Mouse (Mus musculus): ENCODE data around the gene Proser1. TPM values are rescaled to one million over a fixed set of nuclear protein-coding genes. Genes with fewer than 3 reads are reported as not detected.

The Proser1 gene
- polyA plus RNA-seq, 1 experiment from 2014 or later: 31.2 TPM

DNA sequence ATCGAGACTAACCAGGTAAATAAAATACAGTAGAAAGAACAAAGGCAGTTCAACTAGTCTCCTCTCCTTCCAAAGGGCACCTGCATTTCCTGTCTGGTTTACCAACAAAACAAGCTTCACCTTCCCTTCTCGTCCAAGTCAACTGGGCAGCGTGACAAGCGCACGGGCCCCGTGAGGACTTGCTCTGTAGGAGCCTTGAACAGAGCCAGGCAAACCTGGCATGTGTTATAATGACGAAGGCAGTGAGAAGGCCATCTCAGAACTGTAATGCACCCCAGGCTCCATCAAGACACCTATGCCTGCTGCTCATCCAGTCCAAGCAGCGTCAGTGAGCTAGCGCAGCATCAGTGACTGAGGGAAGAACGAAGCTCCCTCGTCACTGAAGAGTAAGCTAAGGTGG lies 12.8 kb upstream of the Proser1 start:
- ATAC-seq (ENCODE audit: low FRiP score): no peak
- H3K4me1 ChIP-seq: 0 out of 2 replicates have a peak, but pooled peaks cover under 1% of the 10 kb centered on the region
- no peak overlapping the region for H3K27ac ChIP-seq
- H3K27me3 ChIP-seq: no peaks in the 10 kb centered on the region
- H3K9me3 ChIP-seq: no peaks in the 10 kb centered on the region
- no peak overlapping the region for H3K9ac ChIP-seq
- peaks cover 64% of the 10 kb centered on the region for H3K36me3 ChIP-seq (replicated peaks)
- no peak overlapping the region for H3K4me3 ChIP-seq (replicated peaks)
- WGBS: 92% methylated on average over 11 of the region's 11 CpGs
- H3K4me2 ChIP-seq: no peak overlapping the region

DNA sequence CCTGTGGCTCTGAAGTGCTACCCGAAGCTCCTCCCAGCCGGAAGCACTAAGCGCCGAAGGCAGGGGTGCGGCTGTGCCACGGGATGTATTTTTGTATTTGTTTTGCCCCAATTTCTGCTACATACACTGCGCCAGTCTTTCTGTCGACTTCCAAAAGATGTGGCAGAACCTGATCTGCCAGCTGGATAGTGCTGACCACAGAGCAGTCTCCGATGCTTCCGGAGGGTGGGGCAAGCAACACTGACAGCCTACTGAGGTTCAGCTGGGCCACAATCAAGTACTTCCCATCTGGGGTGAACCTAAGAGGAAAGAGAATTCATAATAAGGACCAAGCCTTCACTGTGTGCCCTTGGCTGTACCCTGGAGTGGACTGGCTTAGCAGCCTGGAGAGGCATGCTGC lies 11.1 kb upstream of the Proser1 start:
- 92% methylated on average over 10 of the region's 10 CpGs for WGBS
- Histone ChIP-seq H3K9ac (no peak overlapping the region), H3K36me3 (replicated peaks) (peaks cover 80% of the 10 kb centered on the region), H3K9me3 (no peaks in the 10 kb centered on the region), H3K4me2 (no peak overlapping the region), H3K27ac (no peak overlapping the region), H3K4me3 (replicated peaks) (no peak overlapping the region), H3K27me3 (no peaks in the 10 kb centered on the region), H3K4me1 (no peaks in the 10 kb centered on the region)
- no peak for ATAC-seq (ENCODE audit: low FRiP score)

DNA sequence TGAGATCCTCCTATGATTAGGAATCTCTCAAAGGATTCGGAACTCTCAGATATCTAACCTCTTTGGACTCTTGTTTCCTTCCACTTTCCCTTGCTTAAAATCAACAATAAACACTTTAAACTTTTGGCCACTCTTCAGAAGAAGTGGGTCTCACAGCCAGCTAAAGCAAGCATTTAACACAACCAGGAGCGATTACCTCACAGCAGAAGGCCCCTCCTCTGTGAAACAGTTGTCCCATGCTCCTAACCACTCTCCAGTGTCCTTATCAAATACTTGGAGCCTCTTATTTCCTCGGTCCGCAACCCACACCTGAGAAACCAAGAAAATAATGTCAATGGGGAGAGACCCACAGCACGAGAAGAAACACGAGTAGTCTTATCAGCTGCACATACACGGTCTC lies 10.1 kb upstream of the Proser1 start:
- H3K4me2 ChIP-seq: no peak overlapping the region
- WGBS: 97% methylated on average over 7 of the region's 7 CpGs
- H3K4me3 ChIP-seq (replicated peaks): no peak overlapping the region
- no peak overlapping the region for H3K9ac ChIP-seq
- H3K36me3 ChIP-seq (replicated peaks): peaks cover 88% of the 10 kb centered on the region
- H3K9me3 ChIP-seq: no peaks in the 10 kb centered on the region
- ATAC-seq (ENCODE audit: low FRiP score): no peak
- H3K4me1 ChIP-seq: no peaks in the 10 kb centered on the region
- no peak overlapping the region for H3K27ac ChIP-seq
- no peaks in the 10 kb centered on the region for H3K27me3 ChIP-seq

DNA sequence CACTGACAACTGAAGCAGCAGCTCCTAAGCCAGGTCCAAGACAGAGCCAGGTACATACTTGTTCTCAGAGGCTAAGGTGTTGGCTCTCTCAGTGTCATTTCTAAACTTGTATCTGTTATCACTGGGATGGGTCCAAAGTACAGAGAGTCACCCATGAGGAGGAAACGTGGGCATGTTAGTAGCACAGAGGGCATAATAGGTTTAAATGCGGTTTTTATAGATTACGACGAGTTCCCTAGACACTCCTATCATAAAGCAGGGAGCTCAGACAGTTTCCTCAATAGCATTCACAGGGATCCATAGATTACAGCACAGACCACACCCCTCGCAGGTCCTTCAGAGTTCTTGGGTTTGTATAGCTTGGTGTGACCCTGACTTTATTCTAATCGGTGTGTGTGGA lies 9.5 kb upstream of the Proser1 start:
- no peak overlapping the region for H3K4me3 ChIP-seq (replicated peaks)
- H3K9ac ChIP-seq: no peak overlapping the region
- no peaks in the 10 kb centered on the region for H3K9me3 ChIP-seq
- no peak for ATAC-seq (ENCODE audit: low FRiP score)
- no peaks in the 10 kb centered on the region for H3K27me3 ChIP-seq
- no peak overlapping the region for H3K4me2 ChIP-seq
- WGBS: 93% methylated on average over 6 of the region's 6 CpGs
- H3K27ac ChIP-seq: no peak overlapping the region
- H3K4me1 ChIP-seq: no peaks in the 10 kb centered on the region
- peaks cover 86% of the 10 kb centered on the region for H3K36me3 ChIP-seq (replicated peaks)

DNA sequence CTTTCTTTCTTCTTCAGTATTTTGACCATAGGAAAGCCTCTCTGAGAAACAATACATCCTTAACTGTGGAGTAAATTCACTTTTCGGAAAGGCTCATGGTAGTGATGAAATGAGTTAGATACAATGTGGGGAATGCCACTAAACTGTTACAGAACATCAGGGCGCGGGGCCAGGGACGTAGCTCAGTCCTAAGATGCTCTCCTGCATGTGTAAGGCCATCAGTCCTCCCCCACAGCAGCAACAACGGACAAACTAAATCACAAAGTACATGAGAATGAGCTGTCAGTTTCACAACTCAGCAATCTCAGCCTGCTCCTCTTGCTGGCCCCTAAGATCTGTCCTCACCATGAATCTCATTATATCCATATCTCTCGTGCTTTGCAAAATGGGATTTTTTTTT lies 8.9 kb upstream of the Proser1 start:
- ATAC-seq (ENCODE audit: low FRiP score): no peak

DNA sequence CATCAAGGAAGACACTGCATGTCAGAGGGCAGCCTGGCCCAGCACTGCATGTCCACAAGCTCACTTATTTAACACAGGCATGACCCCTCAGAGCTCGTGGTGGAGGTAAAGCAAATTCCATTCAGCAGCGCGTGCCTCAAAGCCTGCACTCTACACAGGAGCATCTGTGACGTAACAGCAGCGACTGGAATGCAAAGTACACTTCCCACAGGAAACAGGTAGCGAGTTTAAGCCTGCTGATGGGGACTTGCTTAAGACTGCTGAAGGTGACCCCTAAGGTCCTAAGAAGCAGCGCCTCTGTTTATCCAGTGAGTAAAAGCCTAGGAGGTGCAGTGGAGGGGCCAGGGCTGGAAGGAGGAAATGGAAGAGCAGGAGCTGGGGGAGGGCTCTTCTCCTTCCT lies 8.5 kb upstream of the Proser1 start:
- peaks cover 82% of the 10 kb centered on the region for H3K36me3 ChIP-seq (replicated peaks)

More for the DNA sequence above, 8.9 kb upstream of the Proser1 start:
- Histone ChIP-seq H3K9ac (no peak overlapping the region), H3K27me3 (no peaks in the 10 kb centered on the region), H3K36me3 (replicated peaks) (peaks cover 81% of the 10 kb centered on the region), H3K27ac (no peak overlapping the region), H3K4me2 (no peak overlapping the region), H3K4me3 (replicated peaks) (no peak overlapping the region), H3K4me1 (no peaks in the 10 kb centered on the region), H3K9me3 (no peaks in the 10 kb centered on the region)
- 91% methylated on average over 6 of the region's 6 CpGs for WGBS

DNA sequence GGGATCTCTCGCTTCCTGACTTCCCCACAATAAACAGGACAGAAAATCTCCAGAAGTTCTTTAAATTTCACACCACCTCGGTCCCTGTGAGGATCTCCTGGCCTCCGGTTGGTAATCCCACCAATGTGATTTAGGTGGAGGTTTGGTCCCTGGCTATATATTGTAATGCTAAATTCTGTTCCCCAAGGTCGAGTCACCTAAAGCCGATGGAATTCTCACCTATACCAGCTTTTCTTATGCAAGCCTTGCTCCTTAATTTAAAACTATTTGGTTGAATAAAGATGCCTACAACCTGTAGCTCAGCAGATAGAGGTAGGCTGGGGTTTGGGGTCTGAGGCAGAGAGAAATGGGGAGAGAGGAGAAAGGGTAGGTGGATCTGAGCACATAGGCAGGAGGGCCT lies 5.7 kb upstream of the Proser1 start:
- no peak for ATAC-seq (ENCODE audit: low FRiP score)
- Histone ChIP-seq H3K27ac (no peak overlapping the region), H3K9me3 (no peaks in the 10 kb centered on the region), H3K4me2 (no peak overlapping the region), H3K27me3 (no peaks in the 10 kb centered on the region), H3K4me3 (replicated peaks) (no peak overlapping the region), H3K4me1 (peaks cover 7% of the 10 kb centered on the region), H3K9ac (no peak overlapping the region), H3K36me3 (replicated peaks) (peaks cover 66% of the 10 kb centered on the region)
- WGBS: 86% methylated on average over 5 of the region's 5 CpGs

More for the DNA sequence above, 8.5 kb upstream of the Proser1 start:
- no peak overlapping the region for H3K4me2 ChIP-seq
- H3K27ac ChIP-seq: no peak overlapping the region
- no peak overlapping the region for H3K4me3 ChIP-seq (replicated peaks)
- no peak overlapping the region for H3K9ac ChIP-seq
- 86% methylated on average over 7 of the region's 7 CpGs for WGBS
- no peaks in the 10 kb centered on the region for H3K9me3 ChIP-seq
- no peaks in the 10 kb centered on the region for H3K4me1 ChIP-seq
- no peaks in the 10 kb centered on the region for H3K27me3 ChIP-seq
- no peak for ATAC-seq (ENCODE audit: low FRiP score)

DNA sequence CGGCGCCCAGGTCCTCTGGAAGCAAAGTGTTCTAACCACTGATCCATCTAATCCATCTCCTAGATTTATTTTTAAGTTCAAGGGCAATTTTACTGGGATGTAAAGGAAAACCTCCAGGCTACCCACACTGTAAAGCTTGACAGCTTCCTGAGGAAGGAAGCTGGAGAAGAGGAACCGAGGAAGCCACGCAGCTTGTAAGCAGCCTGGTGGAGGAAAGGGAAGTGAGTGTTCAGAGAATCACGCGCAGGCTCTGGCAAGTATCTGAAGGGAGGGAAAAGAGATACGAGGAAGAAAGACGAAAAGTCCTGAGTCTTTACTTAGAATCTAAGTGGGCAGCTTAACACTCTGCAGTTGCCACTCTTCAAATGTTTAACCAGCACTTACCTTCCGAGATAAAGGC lies 3.4 kb upstream of the Proser1 start:
- Histone ChIP-seq H3K4me2 (no peak overlapping the region), H3K4me3 (replicated peaks) (no peak overlapping the region), H3K4me1 (peaks cover 12% of the 10 kb centered on the region), H3K9me3 (no peaks in the 10 kb centered on the region), H3K27ac (no peak overlapping the region), H3K27me3 (no peaks in the 10 kb centered on the region), H3K36me3 (replicated peaks) (peaks cover 44% of the 10 kb centered on the region), H3K9ac (no peak overlapping the region)
- WGBS: 86% methylated on average over 9 of the region's 9 CpGs
- no peak for ATAC-seq (ENCODE audit: low FRiP score)

DNA sequence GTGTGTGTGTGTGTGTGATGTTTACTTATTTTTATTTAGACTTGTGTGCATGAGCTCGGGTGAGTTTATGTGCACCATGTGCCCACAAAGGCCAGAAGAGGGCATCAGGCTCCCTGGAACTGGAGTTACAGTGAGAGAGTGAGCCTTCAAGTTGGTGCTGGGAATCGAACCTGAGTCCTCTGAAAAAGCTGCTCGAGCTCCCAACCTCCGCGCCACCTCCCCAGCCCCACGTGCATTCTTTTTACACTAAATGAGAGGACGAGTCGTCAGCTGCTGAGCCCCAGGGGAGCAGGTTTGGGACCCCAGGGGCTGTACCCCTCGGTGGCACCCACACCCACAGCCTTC lies 793 bp upstream of the Proser1 start:
- Histone ChIP-seq H3K9ac (peak overlapping the region; percentile 86), H3K4me3 (replicated peaks) (peak overlapping the region; percentile 87), H3K36me3 (replicated peaks) (peaks cover 18% of the 10 kb centered on the region), H3K27ac (peak overlapping the region; percentile 85), H3K27me3 (no peaks in the 10 kb centered on the region), H3K4me1 (peaks cover 36% of the 10 kb centered on the region), H3K9me3 (no peaks in the 10 kb centered on the region), H3K4me2 (peak overlapping the region; percentile 70)
- WGBS: 6% methylated on average over 9 of the region's 9 CpGs
- ATAC-seq (ENCODE audit: low FRiP score): no peak

DNA sequence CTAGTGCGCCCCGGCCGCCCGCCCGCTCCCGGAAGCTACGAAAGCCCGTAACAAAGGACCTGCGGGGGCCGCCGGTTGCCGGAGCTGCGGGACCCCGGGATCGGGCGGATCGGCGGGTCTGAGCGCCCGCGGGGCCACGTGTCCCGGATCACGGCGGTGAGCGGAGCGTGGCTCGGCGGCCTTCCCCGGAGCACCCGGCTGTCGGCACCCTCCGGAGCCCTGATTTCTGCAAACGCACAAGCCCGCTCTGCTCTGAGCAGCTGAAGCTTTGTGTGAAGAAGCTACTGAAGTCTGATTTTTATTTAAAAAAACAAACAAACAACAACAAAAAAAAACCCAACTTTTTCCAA lies 274 bp downstream of the Proser1 start:
- peak overlapping the region; percentile 70 for H3K4me2 ChIP-seq
- H3K27ac ChIP-seq: peak overlapping the region; percentile 85
- under 1% methylated on average over 35 of the region's 35 CpGs for WGBS
- H3K36me3 ChIP-seq (replicated peaks): peaks cover 17% of the 10 kb centered on the region
- H3K9ac ChIP-seq: peak overlapping the region; percentile 86
- no peaks in the 10 kb centered on the region for H3K27me3 ChIP-seq
- H3K9me3 ChIP-seq: no peaks in the 10 kb centered on the region
- ATAC-seq (ENCODE audit: low FRiP score): peak; percentile 74; the same call in 1 of the 2 replicates
- peak overlapping the region; percentile 87 for H3K4me3 ChIP-seq (replicated peaks)
- peaks cover 40% of the 10 kb centered on the region for H3K4me1 ChIP-seq

DNA sequence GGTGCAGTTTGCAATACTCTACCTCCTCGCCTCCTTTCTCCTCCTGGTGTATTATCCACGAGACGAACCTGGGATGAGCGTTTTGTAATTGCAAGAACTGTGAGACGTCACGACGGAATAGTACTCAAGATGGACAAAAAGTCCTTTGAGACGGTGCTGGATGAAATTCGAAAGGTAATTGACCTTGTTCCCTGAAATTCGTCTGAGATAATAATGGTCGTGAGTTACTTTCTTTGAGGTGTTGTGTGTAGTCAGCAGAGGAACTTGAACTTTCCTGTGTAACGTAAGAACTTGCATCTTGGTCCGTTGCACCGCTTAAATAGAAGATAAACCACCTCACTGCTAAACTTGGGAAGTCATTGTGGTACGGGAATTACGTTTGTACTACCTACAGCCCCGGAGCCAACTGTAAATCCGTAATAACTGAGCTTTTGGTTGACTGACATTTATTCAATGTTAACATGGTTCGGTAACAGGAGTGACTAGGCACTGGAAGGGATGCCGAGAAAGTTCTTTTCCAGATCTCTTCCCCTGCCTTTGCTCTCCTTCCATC lies 756 bp downstream of the Proser1 start:
- peak overlapping the region; percentile 86 for H3K9ac ChIP-seq
- H3K9me3 ChIP-seq: no peaks in the 10 kb centered on the region
- peak overlapping the region; percentile 70 for H3K4me2 ChIP-seq
- no peaks in the 10 kb centered on the region for H3K27me3 ChIP-seq
- WGBS: under 1% methylated on average over 20 of the region's 20 CpGs
- H3K36me3 ChIP-seq (replicated peaks): peaks cover 19% of the 10 kb centered on the region
- H3K4me3 ChIP-seq (replicated peaks): peak overlapping the region; percentile 87
- peak overlapping the region; percentile 85; the same call in 1 of the 2 replicates for H3K27ac ChIP-seq
- ATAC-seq (ENCODE audit: low FRiP score): no peak
- peaks cover 45% of the 10 kb centered on the region for H3K4me1 ChIP-seq

DNA sequence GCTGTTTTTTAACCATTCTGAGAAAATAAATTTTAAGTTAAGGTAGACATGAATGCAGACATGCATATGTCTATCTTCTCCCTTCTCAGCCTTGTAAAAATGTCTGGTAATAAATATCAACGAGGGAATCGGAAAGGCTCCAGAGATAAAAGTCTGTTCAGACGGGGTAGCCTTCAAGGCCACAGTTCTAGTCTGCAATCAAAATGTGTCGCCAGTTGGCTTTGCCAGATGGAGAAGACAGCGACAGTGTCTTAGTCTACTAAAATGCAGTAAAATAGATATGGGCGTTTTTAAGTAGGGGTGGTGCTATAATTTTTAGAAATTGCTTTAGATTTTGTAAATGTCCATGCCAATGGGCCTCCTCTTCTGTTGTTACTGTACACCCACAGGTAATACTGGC lies 1.9 kb downstream of the Proser1 start:
- Histone ChIP-seq H3K4me1 (peaks cover 45% of the 10 kb centered on the region), H3K9ac (no peak overlapping the region), H3K27ac (no peak overlapping the region), H3K4me3 (replicated peaks) (peak overlapping the region; percentile 87), H3K4me2 (peak overlapping the region; percentile 70), H3K27me3 (no peaks in the 10 kb centered on the region), H3K9me3 (no peaks in the 10 kb centered on the region), H3K36me3 (replicated peaks) (peaks cover 21% of the 10 kb centered on the region)
- WGBS: 72% methylated on average over 6 of the region's 6 CpGs
- ATAC-seq (ENCODE audit: low FRiP score): no peak

DNA sequence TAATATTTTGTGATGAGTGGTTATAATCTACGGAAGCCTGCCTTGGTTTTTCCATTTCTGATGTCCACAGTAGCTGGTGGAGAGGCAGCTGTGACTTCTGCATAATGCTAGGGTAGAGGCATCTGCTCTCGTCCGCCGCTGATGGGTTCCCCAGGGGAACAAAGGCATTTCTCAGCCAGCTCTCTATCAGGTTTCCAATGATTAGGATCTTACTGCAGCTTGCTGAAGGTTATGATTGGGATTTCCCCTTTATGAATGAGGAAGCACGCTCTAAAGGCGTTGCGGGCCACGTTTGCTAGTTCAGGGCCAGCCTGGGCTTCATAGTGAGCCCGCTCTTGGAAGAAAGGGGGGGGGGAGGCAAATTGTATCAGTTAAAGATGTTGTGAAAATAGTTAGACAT lies 3.0 kb downstream of the Proser1 start:
- 79% methylated on average over 9 of the region's 9 CpGs for WGBS
- H3K27ac ChIP-seq: no peak overlapping the region
- no peak for ATAC-seq (ENCODE audit: low FRiP score)
- H3K4me2 ChIP-seq: peak overlapping the region; percentile 70
- no peak overlapping the region for H3K9ac ChIP-seq
- H3K4me1 ChIP-seq: peaks cover 45% of the 10 kb centered on the region
- no peaks in the 10 kb centered on the region for H3K27me3 ChIP-seq
- peaks cover 16% of the 10 kb centered on the region for H3K36me3 ChIP-seq (replicated peaks)
- 0 out of 2 replicates have a peak overlapping the region, but pooled peaks have one; percentile 9 for H3K4me3 ChIP-seq (replicated peaks)
- H3K9me3 ChIP-seq: no peaks in the 10 kb centered on the region
